Mouse (Mus musculus): ENCODE results near the gene Gm21761.
"Not testable (repeated sequence)": the region's sequence is repeated elsewhere in the genome, so short reads cannot be mapped to it uniquely, and the experiment has no call there.

Gene Gm21761

DNA sequence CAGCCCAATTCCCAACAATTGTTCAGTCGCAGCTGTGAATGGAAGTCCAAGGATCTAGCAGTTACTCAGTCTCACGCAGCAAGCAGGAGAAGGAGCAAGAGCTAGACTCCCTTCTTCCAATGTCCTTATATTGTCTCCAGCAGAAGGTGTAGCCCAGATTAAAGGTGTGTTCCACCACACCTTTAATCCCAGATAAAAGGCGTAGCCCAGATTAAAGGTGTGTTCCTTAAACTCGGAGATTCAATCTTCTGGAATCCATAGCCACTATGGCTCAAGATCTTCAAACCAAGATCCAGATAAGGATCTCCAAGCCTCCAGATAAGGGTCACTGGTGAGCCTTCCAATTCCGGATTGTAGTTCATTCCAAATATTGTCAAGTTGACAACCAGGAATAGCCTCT is at the start of gene Gm21761:
Gm21761 (minus strand) TSS at position 101 of the 400 bp plus-strand sequence.
- in situ Hi-C loops (cut with MseI, MboI), result not testable (repeated sequence)

DNA sequence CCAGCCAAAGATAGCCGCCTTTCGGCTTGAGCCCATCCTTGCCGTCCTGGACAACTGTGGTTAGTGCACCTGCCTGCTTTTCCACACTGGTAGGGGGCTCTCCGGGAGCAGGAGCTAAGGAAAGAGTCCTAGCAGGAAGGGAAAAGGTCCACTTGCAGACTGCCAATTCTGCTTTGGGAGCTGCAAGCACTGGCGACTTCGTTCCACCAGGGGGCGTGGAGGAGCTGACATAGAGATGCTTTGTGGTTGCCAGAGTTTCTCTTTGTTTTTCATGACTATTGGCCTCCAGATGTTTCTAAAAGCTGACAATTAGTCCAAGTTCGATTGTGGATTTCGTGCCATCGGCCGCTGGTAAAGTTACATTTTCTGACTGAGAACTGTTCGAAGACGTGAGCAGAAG is 40.1 kb upstream of the Gm21761 start:
- in situ Hi-C loops (cut with MseI, MboI), result not testable (repeated sequence)

DNA sequence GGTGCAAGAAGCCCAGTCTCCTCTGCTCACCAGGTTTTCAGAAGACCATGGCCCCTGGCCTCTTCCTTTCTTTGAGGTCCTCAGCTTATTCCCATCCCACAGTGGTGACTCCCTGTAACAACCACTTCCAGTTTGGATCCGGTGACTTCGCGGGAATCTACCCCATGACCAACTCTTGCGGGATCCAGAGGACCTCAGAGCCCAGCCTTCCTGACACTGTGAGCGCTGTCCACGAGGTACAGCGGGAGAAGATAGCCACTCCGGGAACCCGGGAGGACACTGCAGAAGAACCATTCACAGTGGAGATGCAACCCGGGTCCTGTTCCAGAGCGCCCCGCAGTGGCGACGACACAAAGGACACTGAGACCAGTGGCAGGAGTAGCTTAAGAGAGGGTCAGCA is 39.1 kb upstream of the Gm21761 start:
- in situ Hi-C loops (cut with MseI, MboI), result not testable (repeated sequence)

DNA sequence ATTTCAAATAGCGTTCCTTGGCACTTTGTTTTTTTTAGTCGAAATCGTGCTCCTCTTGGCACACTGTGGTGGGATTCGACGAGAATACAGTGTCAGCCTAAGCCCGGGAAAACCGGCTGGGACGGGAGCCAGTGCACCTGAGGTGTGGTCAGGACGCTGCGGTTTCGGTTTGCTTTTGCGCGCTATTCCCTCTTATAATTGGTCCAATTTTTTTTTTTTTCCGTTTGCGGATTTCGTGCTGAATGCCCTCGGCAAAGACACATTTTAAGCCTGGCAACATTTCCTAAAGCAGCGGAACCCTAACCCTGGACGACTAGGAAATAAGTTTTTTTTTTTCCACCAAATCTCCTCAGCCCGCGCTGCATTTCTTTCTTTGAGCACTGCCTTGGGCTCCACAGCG is 36.9 kb upstream of the Gm21761 start:
- in situ Hi-C loops (cut with MseI, MboI), result not testable (repeated sequence)

DNA sequence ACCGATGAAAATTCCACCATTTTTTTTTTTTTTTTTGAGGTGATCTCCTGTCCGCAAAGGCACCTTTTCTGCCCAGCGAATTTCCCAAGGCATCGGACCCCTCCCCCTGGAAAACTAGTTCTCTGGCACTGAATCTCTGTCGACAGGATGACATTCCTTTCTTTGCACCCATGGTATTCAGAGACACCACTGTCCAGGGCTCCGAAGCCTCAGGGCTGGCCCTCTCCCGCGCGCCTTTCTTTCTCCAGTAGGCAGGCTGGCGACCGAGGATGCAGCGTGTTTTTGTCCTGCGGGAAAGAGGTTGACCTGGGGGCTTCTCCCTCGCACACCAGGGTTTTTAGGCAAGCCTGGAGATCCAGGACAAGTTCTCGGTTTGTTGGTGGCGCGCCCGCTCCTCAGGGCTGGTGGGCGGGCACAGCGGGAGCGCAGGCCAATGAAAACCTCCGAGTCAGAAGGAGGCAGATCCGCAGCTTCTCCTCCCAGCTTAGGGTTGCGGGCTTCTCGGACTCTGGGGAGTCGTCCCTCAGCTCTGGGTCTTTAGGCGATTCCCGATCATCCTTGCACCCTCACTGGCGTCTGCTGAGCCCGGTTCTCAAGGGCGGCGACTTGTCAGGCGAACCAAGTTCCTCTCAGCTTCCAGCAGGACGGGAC is 36.4 kb upstream of the Gm21761 start:
- in situ Hi-C loops (cut with MseI, MboI), result not testable (repeated sequence)

DNA sequence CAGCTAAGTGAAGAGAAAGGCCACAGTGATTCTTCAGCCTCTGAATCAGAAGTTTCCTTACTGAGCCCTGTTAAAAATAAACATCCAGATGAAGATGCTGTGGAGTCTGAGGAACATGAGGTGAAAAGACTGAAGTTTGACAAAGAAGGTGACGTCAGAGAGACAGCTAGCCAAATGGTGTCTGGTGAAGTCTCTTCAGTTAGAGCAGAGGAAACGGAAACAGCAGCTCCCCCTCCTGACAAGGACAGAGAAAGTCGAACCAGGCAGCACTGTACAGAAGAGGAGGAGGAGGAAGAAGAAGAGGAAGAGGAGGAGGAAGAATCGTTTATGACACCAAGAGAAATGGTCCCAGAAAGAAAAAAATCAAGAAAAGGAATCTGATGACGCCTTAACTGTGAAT is 33.8 kb upstream of the Gm21761 start:
- in situ Hi-C loops (cut with MseI, MboI), result not testable (repeated sequence)

DNA sequence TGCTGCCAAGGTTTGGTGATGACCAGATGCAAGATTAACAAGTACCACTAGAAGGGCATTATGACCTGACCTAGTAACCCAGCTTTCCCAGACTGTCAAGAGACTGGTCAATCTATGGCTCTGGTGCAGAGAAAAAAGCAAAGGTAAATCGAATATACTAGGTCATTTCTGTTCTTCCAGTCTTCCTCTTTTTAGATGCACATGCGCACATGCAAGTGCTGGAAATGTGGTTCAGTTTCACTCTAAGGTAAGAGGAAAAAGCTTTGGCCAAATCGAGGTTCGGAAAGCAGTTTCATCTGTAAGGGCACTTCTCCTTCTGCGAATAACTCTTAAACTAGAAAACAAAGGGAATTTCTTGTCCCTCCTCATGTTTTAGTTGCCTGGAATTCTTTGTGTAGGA is 26.5 kb upstream of the Gm21761 start:
- in situ Hi-C loops (cut with MseI, MboI), result not testable (repeated sequence)

DNA sequence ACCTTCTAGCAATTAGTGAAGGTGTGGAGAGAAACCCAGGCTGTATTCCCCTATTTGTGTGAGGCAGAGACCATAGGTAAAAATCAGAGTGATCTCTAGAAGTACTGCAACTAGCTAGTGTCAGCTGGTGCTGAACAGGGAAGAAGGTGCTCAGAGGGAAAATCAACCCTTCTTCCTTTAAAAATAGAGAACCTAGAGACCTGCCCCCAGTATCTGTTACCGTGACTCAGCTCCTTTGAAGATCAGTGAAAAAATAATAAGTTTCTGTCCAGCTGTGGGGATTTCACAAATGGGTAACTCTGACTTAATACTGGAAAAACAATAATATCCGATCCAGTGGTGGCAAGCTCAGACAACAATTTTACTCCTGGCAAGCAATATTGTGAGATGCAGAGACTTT is 26.0 kb upstream of the Gm21761 start:
- in situ Hi-C loops (cut with MseI, MboI), result not testable (repeated sequence)

DNA sequence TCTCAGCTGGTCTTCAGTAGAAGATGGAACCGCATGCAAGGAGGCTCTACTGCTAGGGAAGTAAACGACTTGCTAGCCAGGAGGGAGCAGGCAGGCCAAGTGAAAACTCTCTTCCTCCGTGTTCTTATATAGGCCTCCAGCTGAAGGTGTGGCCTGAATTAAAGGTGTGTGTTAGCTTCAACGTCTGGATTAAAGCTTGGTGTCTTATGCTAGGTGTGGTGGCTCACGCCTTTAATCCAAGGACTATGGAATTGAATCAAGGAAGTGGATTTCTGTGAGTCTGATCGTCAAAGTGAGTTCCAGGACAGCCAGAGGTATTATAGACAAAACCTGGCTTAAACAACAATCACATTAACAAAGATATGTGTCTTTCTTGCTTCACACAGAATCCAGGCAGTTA is 21.6 kb upstream of the Gm21761 start, which contains the start of gene B020031M17Rik:
B020031M17Rik (minus strand) TSS at position 101 of the 400 bp plus-strand sequence.
- in situ Hi-C loops (cut with MseI, MboI), result not testable (repeated sequence)

DNA sequence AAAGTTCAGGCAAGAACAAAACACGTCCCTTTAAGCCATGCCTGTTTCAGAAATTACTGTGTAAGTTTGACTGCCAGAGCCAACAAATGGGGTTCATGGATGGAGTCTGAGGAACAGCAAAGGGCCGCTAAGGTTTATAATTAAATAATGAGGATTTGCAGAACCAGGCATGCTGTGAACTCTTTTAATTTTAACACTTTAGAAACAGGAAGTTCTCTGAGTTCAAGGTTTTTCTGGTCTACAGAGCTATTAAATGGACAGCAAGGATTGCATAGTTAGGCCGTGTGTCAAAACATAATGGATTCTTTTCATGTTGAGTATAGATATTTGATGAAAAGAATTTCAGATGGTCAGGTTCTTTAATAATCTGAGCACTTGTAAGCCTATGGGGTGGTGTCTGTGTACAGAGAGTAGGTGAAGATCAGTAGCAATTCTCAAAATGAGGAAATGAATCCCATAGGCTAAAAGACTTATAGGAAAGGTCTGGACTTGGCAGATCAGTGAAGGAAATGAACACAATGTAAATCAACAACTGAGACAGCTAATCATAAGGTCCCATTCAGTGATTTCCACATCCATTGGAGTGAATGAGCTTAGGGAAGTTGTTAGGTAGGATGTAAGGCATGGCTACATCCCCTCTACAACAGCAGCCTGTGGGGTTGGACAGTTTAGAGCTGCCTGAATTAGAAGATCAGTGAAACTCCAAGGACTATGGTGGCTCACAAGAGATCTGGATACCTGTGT is 4.3 kb downstream of the Gm21761 start:
- in situ Hi-C loops (cut with MseI, MboI), result not testable (repeated sequence)

DNA sequence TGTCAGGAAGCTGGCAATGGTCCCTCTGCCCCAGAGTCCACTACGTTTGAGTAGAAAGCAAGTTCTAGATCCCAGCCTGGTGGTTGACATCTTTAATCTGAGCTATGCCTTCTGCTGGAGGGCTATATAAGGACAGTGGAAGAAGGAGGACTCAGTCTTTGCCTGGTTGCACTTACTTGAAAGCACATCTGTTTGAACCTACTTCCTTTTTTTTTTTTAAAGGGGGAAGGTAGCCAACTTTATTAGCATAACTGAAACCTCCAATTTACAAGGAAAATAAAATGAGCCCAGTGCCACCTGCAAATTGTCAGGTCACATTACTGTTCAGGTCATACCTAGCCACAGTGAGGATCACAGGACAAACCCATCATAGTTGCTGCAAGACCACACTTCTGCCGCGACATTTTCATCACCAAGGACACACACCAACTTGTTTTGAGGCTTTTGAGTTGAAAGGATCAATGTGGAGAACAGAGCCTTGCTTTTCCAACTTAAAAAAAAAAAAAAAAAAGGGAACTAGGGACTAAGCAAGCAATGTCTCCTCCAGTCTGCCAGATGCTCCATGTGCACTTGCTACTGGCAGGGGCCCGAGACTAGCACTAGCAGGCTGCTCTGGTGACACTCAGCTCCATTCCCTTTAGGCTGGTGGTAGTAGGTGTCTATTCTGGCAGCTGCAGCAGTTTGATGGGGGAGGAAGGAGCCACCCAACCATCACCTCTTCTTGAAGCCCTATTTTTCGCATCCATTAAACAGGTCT is 11.9 kb downstream of the Gm21761 start:
- in situ Hi-C loops (cut with MseI, MboI), result not testable (repeated sequence)

DNA sequence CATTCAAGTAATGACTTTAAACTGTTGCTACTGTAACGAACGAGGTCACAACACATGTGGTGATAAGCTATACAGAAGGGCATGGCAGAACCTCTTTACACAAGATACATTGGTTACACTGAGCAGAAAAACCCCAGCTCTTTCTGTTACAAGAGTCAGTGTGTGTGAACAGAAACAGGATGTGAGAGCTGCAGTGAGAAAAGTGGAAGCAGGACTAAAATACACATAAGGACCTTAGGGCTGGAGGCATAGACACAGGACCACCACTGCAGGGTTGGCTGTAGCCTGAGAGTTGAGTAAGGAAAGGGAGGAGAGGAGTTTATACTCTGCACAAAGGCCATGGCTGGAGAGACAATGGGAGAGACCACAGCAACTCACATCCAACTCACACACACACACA is 12.6 kb downstream of the Gm21761 start:
- in situ Hi-C loops (cut with MseI, MboI), result not testable (repeated sequence)

DNA sequence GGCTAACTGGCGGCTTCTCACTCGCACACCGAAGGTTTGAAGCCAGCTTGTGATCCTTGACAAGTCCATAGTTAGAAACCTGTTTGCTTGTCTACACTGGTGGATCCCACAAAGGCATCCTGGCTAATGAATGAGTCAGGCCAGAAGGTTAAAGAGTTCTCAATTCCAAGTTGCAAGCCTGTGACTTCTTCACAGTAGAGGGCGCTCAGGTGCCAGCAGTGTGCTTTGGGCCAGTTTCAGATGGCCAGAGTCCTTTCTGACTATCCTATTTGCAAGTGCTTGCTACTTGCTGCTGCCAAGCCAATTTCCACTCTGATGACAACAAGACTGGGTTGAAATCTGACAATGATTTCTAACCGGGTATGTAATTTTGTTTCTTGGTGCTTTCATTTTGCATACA is 30.5 kb downstream of the Gm21761 start:
- in situ Hi-C loops (cut with MseI, MboI), result not testable (repeated sequence)

DNA sequence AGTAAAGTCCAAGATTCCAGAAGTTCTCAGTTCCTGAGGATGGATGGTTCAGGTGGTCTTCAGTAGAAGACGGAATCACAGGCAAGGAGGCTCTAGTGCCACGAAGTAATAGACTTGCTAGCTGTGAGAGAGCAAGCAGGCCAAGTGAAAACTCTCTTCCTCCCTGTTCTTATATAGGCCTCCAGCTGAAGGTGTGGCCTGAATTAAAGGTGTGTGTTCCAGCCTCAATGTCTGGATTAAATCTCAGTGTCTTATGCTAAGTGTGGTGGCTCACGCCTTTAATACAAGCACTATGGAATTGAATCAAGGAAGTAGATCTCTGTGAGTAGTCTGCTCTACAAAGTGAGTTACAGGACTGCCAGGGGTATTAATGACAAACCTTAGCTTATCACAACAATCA is 34.4 kb downstream of the Gm21761 start, which contains the start of gene Tcstv1:
Tcstv1 (minus strand) TSS at position 101 of the 400 bp plus-strand sequence.
- in situ Hi-C loops (cut with MseI, MboI), result not testable (repeated sequence)

DNA sequence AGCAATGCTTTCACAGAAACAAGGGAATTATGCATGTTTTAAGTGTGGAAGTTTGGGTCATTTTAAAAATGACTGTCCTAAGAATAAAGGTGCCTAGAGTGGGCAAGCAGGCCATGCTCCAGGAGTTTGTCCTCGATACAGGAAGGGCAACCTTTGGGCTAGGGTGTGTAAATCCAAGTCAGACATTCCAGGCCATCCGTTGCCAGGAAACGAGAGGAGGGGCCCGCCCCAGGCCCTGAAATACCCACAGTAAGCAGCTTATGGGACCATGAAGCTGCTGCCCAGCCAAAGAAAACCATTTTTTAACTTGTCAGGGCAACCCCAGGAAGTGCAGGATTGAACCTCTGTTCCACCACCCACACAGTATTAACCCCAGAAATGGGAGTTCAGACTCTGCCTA is 42.2 kb downstream of the Gm21761 start:
- in situ Hi-C loops (cut with MseI, MboI), result not testable (repeated sequence)

DNA sequence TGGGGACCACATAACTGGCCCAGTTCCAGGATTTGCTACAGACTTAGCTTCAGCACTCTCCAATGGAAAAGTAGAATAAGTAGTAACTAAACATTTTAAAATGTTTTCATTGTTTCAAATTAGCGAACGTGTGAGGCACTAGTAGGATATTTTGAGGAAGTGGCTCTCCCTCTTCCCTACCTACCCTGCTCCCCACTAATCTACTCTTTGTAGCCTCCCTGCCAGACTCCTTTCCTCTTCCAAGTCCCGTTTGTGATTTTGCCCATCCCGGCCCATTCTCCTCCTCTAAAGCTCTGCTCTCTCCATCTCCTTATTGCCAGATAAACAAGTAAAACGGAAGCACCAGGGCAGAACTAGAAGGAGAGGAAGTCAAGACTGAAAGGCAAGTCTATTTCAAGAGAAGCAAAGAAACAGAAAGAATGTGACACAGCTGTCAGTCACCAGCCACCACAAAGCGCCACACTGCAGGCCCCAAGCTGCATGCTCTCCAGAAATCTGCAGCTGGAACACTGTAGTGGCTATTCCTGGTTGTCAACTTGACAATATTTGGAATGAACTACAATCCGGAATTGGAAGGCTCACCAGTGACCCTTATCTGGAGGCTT is 64.6 kb downstream of the Gm21761 start:
- in situ Hi-C loops (cut with MseI, MboI), result not testable (repeated sequence)

DNA sequence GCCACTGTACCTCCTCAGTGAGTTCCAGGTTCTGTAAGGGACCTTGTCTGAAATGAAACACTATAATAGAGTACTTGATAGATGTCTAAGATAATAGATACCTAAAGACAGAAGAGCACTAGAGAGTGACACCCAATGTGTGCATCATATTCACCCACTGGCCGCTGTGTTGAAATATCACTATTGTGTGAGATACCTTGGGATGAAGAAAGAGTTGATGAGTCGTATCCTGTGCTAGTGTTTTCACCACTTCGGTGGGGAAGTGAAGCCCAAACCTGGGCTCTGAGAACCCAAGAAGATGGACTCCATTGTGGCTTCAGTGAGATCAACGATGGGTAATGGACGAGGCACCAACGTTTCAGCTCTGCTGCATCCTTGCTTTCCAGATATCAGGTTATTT is 66.7 kb downstream of the Gm21761 start:
- in situ Hi-C loops (cut with MseI, MboI), result not testable (repeated sequence)
